Comparison of ENCODE assay signal across 8 mouse cellular contexts in the genomic region with DNA sequence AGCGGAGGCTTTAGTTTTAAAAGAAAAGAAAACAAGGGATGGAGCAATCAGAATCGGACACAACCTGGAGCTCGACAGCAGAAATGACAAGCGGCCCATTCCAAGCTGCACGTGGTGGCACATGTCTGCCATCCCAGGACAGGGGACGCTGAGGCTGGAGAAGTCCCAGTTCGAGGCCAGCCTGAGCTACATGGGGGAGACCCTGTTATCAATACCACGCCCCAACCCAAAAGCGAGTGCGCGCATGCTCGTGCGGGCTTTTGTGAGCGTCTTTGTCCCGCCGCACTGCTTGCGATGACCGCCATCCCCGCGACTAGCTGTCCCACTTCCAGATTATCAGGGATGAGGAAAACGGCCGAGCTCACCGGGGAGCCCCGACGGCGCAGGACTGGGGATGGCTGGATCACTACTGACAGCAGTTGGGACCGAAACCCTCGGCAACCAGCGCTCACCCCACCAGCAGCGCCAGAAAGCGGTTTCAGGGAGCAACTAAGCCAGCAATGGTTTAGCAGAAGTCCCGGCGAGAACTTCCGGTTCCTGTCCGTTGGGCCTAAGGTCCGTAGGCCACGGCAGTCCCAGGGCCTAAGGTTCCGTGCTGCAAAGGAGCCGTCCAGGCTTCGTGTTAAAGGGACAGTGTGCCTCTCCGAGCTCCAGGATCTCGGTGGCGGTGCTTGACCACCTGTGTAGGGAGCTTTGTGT. TPM values are rescaled to one million over a fixed set of nuclear protein-coding genes. Genes with fewer than 3 reads are reported as not detected.
A peak's percentile ranks its signal among the peaks of the same experiment; 100 is the strongest.
DNase-seq lines count a peak whose midpoint lies in the region; ATAC-seq and TF ChIP-seq lines count a peak whose summit lies in the region.

A gene (minus strand): TSS at position 51 of the 699 bp plus-strand sequence.
A gene (minus strand): TSS at position 529 of the 699 bp plus-strand sequence.

- peak within 1 kb of the TSS; percentile 82 for H3K4me2 ChIP-seq in hindbrain, embryonic 11.5 days (replicated peaks; ENCODE audit: low read depth, low read length)
- H3K4me2 ChIP-seq in lung, postnatal 0 days (replicated peaks; ENCODE audit: low read depth, low read length), result peak within 1 kb of the TSS; percentile 90

- TF ChIP-seq CTCF in lung, postnatal 0 days (IDR thresholded peaks at IDR 0.05), result no peak

- H3K4me1 ChIP-seq in hindbrain, embryonic 11.5 days (replicated peaks; ENCODE audit: control insufficient read depth, insufficient read depth, low read length), result peaks cover 8% of the 10 kb centered on the region
- H3K4me1 ChIP-seq in lung, postnatal 0 days (ENCODE audit: insufficient read depth, low read depth, low read length), result peaks cover 6% of the 10 kb centered on the region; the same call in 1 of the 2 replicates

- H3K9me3 ChIP-seq in hindbrain, embryonic 11.5 days (ENCODE audit: control insufficient read depth, low read length), result no peaks in the 10 kb centered on the region
- no peaks in the 10 kb centered on the region for H3K9me3 ChIP-seq in lung, postnatal 0 days (ENCODE audit: low read length)

- DNase-seq in NIH3T3 (ENCODE audit: low read depth), result peak; percentile 94
- peak; percentile 89 for DNase-seq in cerebellum, adult 9-11 months
- DNase-seq in frontal cortex, adult 2 months (ENCODE audit: extremely low spot score in 1 of 2, low spot score in 1 of 2), result peak; percentile 69 to 94
- peak; percentile 97 for DNase-seq in hindbrain, embryonic 11.5 days (ENCODE audit: low spot score)
- DNase-seq in layer of hippocampus, postnatal 10 days (ENCODE audit: low spot score in 2 of 2), result peak; percentile 96 to 97
- DNase-seq in lung, postnatal 0 days (ENCODE audit: low spot score), result peak; percentile 76
- DNase-seq in ovary, postnatal 10 days (ENCODE audit: low spot score), result peak; percentile 97
- peak; percentile 82 for DNase-seq in thymus, postnatal 0 days (ENCODE audit: low spot score)

- H3K36me3 ChIP-seq in hindbrain, embryonic 11.5 days (ENCODE audit: control insufficient read depth, insufficient read depth, low read length), result peaks cover 3% of the 10 kb centered on the region; the same call in 1 of the 2 replicates
- H3K36me3 ChIP-seq in lung, postnatal 0 days (ENCODE audit: insufficient read depth, low read length), result peaks cover 4% of the 10 kb centered on the region; the same call in 1 of the 2 replicates

- ATAC-seq in hindbrain, embryonic 11.5 days (ENCODE audit: low FRiP score), result peak; percentile 86
- ATAC-seq in lung, postnatal 0 days, result peak; percentile 95

- peak within 1 kb of the TSS; percentile 56 for H3K27ac ChIP-seq in hindbrain, embryonic 11.5 days (ENCODE audit: low read depth, low read length)
- peak within 1 kb of the TSS; percentile 33 for H3K27ac ChIP-seq in lung, postnatal 0 days (ENCODE audit: low read length)

- no peak for TF ChIP-seq EP300 in lung, postnatal 0 days (IDR thresholded peaks at IDR 0.05)

- under 1% methylated on average over 43 of the region's 43 CpGs for WGBS in hindbrain, embryonic 11.5 days
- 1% methylated on average over 43 of the region's 43 CpGs for WGBS in lung, postnatal 0 days

- H3K27me3 ChIP-seq in hindbrain, embryonic 11.5 days (ENCODE audit: control insufficient read depth, insufficient read depth, low read length), result no peaks in the 10 kb centered on the region
- no peaks in the 10 kb centered on the region for H3K27me3 ChIP-seq in lung, postnatal 0 days (replicated peaks; ENCODE audit: insufficient read depth, low read length)

- peak within 1 kb of the TSS; percentile 85 for H3K4me3 ChIP-seq in hindbrain, embryonic 11.5 days (ENCODE audit: low read depth, low read length)
- H3K4me3 ChIP-seq in lung, postnatal 0 days (ENCODE audit: low read depth, low read length), result peak within 1 kb of the TSS; percentile 71

- peak within 1 kb of the TSS; percentile 77 for H3K9ac ChIP-seq in hindbrain, embryonic 11.5 days (ENCODE audit: low read depth, low read length)
- H3K9ac ChIP-seq in lung, postnatal 0 days (replicated peaks; ENCODE audit: low read depth), result peak within 1 kb of the TSS; percentile 70

RNA-seq across cellular contexts. Expression of the first gene that starts in this region (rescaled TPM):
- polyA plus RNA-seq in frontal cortex, adult 2 months (2012; rRNA removed), result not detected in 2 replicates
- polyA plus RNA-seq in hindbrain, embryonic 11.5 days (2014; fragmentation: Nextera tagmentation; extraction: Ambion mirVana), result not detected in 2 replicates
- total RNA-seq in layer of hippocampus, postnatal 10 days (2021), result not detected
- 0.33 TPM in 1 of 2 replicates, not detected in the other for polyA plus RNA-seq in lung, postnatal 0 days (2015; fragmentation: Nextera tagmentation; extraction: Ambion mirVana)
- polyA plus RNA-seq in thymus, postnatal 0 days (2015; fragmentation: Nextera tagmentation; extraction: Ambion mirVana), result not detected in 2 replicates

RNA-seq across cellular contexts. Expression of the second gene that starts in this region (rescaled TPM):
- polyA plus RNA-seq in frontal cortex, adult 2 months (2012; rRNA removed), result 29.9 and 32.5 TPM in 2 replicates
- 74.5 and 77.3 TPM in 2 replicates for polyA plus RNA-seq in hindbrain, embryonic 11.5 days (2014; fragmentation: Nextera tagmentation; extraction: Ambion mirVana)
- total RNA-seq in layer of hippocampus, postnatal 10 days (2021), result 10 to 100 TPM; 16.1 to 23.2 TPM
- 41.1 and 45.4 TPM in 2 replicates for polyA plus RNA-seq in lung, postnatal 0 days (2015; fragmentation: Nextera tagmentation; extraction: Ambion mirVana)
- polyA plus RNA-seq in thymus, postnatal 0 days (2015; fragmentation: Nextera tagmentation; extraction: Ambion mirVana), result 91.9 and 93.8 TPM in 2 replicates

Comparison
In these comparisons a context has a peak if more than half of its experiments do, and no peak if none do; other contexts are left out.
1. Peak in every context shown above with its lines: DNase-seq, ATAC-seq, H3K4me3 ChIP-seq and H3K27ac ChIP-seq.